Mouse (Mus musculus): ENCODE results near the gene Rsc1a1. TPM values are rescaled to one million over a fixed set of nuclear protein-coding genes. Genes with fewer than 3 reads are reported as not detected.

Rsc1a1 gene
- total RNA-seq, 1 experiment from 2014 or later: 15.7 TPM

DNA sequence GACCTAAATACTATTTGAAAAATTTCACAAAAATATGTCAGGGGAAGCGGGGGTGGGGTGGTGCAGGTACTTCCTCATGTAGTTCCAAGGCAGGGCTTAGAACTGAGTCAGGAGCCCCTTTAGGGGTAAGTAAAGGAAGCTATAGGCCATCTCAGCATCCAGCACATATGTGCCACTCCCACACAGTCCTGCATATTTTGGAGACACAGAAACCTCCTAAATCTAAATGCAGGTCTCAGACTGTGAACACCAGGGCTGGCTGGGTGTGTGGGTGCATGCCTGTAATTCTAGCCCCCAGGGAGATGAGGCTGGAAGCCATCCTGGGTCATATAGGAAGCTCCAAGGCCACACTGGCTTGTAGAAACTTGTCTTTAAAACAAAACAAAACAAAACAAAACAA lies 25.9 kb upstream of the Rsc1a1 start:
- ATAC-seq (replicated peaks in 1 of 2; ENCODE audit: insufficient read depth in 1 of 2, low FRiP score in 2 of 2, low TSS enrichment in 1 of 2, low read depth in 1 of 2, poor library complexity in 2 of 2, severe bottlenecking in 2 of 2): no peak

DNA sequence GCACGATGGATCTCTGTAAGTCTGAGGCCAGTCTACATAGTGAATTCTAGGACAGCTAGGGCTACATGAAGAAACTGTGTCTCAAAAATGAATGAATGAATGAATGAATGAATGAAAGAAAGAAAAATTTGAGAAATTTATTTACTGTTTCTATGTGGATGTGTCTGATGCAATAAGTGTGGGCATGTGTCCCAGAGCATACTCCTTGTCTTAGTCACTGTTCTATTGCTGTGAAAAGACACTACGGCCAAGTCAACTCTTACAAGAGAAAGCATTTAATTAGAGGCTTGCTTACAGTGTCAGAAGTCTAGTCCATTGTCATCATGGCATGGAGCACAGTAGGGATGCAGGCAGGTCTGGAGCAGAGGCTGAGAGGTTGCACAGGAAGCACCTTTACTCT lies 23.6 kb upstream of the Rsc1a1 start:
- ATAC-seq (replicated peaks in 1 of 2; ENCODE audit: insufficient read depth in 1 of 2, low FRiP score in 2 of 2, low TSS enrichment in 1 of 2, low read depth in 1 of 2, poor library complexity in 2 of 2, severe bottlenecking in 2 of 2): no peak

DNA sequence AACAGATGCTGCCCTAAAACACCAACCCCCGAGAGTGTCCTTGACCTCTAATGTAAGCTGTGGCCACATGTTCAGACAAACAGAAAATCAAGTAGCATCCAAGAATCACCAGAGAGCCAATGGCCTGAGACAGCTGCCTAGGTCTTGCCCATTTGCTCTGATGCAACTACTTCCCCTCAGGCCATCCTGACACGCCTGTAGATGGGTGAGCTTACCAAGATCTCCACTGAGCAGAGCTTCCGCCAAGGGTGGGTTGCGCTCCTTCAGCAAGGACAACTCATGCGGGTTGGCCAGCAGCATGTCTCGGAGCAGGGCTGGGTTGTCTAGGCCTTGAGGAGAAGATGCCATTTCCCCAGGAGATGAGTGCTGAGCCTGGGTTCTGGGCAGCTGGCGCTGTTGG lies 22.6 kb upstream of the Rsc1a1 start:
- no peak for ATAC-seq (replicated peaks in 1 of 2; ENCODE audit: insufficient read depth in 1 of 2, low FRiP score in 2 of 2, low TSS enrichment in 1 of 2, low read depth in 1 of 2, poor library complexity in 2 of 2, severe bottlenecking in 2 of 2)

DNA sequence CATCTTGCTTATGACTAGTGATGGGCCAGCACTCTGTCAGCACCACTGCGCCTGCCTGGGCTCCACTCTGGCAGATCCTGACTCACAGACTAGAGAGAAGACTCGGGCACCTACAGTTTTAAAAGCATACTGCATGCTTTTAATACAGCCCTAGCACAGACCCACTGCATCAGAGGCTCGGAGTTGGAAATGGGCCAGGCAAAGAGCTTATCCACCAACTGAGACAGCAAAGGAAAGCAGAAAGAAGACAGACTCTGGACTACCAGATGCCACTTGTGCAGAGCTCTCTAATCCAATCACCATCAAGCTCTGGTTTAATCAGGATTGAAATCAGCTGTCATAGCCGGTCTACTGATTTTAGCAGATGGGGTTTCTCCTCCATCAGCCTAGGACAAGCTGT lies 19.9 kb upstream of the Rsc1a1 start:
- no peak for ATAC-seq (replicated peaks in 1 of 2; ENCODE audit: insufficient read depth in 1 of 2, low FRiP score in 2 of 2, low TSS enrichment in 1 of 2, low read depth in 1 of 2, poor library complexity in 2 of 2, severe bottlenecking in 2 of 2)

DNA sequence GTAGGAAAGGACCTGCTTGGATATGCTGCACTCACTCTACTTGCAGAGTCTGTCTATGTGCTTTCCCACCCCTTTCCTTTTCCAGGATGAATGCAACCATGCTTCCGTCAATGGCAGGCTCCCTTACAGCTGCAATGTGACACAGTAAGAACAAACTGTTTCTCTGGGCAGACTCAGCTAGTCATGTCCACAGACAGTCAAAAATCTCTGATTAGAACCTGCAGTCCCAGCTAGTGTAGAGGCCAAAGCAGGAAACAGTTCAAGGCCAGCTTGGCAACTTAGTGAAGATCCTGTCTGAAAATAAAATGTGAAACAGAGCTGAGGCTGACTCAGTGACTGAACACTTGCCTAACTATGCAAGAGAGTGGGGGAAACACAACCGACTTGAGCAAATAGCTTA lies 19.2 kb upstream of the Rsc1a1 start:
- ATAC-seq (replicated peaks in 1 of 2; ENCODE audit: insufficient read depth in 1 of 2, low FRiP score in 2 of 2, low TSS enrichment in 1 of 2, low read depth in 1 of 2, poor library complexity in 2 of 2, severe bottlenecking in 2 of 2): no peak

DNA sequence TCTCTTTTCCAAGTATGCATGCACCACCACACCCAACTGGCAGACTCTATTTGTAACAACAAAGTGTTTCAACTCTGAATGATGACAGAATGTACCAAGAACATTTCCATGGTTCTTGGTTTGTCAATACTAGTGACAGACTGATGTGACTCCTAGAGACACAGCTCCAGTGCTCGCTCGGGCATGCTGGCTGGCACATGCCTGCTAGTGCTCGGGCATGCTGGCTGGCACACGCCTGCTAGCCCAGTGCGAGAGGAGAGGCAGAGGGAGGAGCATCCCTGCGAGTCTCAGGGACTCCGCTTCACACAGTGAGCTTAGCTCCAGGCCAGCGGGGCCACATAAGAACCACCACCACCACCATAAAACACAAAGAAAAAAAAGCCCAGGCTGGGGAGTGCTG lies 9.3 kb upstream of the Rsc1a1 start:
- ATAC-seq (replicated peaks in 1 of 2; ENCODE audit: insufficient read depth in 1 of 2, low FRiP score in 2 of 2, low TSS enrichment in 1 of 2, low read depth in 1 of 2, poor library complexity in 2 of 2, severe bottlenecking in 2 of 2): no peak

DNA sequence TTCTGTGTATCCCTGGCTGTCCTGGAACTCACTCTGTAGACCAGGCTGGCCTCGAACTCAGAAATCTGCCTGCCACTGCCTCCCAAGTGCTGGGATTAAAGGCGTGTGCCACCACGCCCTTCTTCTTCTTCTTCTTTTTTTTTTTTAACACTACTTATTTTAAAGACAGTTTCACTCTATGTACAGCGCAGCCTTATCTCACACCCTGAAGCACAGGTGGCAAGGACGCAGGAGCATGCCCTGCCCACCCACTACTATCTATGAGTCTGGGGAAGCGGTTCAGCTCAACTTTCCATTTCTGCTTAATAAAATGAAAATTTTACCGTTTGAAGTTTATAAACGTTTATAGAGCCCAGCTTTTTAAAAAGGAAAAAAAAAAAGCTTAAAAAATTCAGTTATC lies 3.1 kb upstream of the Rsc1a1 start:
- ATAC-seq (replicated peaks in 1 of 2; ENCODE audit: insufficient read depth in 1 of 2, low FRiP score in 2 of 2, low TSS enrichment in 1 of 2, low read depth in 1 of 2, poor library complexity in 2 of 2, severe bottlenecking in 2 of 2): no peak

DNA sequence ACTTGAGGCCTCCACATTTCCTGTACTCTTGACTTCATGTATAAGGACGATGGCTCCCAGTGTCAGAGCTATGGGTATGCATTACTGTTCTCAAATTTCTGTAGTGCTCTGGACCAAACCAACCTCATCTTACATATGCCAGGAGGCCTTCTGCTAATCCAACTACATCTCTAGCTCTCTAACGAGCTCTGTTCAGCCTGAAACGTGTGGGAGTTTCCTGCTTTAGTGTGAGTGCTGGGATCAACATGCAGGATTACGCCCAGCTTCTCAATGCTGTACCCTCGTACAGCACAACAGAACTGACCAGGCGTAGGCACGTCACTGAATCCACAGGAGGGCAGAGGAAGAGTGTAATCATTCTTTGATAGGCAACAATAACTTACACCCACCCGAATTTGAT lies 1.1 kb upstream of the Rsc1a1 start:
- ATAC-seq (replicated peaks in 1 of 2; ENCODE audit: insufficient read depth in 1 of 2, low FRiP score in 2 of 2, low TSS enrichment in 1 of 2, low read depth in 1 of 2, poor library complexity in 2 of 2, severe bottlenecking in 2 of 2): no peak

DNA sequence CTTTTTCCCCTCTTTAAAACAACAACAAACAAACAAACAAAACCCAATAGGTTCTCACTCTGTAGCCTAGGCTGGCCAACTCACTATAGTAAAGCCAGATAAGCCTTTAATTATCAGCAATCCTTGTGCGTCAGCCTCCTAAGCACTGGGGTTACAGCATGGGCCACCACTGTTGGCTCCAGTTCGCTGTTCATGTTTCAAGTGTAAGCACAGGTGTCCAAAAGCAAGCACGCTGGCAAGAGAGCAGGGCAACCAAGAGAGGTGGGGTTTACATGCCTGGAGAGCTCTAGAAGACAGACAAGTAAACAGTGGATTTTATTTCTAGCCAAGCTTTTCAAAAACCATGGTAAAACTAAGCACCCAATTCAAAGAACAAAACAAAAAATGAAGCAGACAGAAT lies 694 bp upstream of the Rsc1a1 start:
- no peak for ATAC-seq (replicated peaks in 1 of 2; ENCODE audit: insufficient read depth in 1 of 2, low FRiP score in 2 of 2, low TSS enrichment in 1 of 2, low read depth in 1 of 2, poor library complexity in 2 of 2, severe bottlenecking in 2 of 2)

DNA sequence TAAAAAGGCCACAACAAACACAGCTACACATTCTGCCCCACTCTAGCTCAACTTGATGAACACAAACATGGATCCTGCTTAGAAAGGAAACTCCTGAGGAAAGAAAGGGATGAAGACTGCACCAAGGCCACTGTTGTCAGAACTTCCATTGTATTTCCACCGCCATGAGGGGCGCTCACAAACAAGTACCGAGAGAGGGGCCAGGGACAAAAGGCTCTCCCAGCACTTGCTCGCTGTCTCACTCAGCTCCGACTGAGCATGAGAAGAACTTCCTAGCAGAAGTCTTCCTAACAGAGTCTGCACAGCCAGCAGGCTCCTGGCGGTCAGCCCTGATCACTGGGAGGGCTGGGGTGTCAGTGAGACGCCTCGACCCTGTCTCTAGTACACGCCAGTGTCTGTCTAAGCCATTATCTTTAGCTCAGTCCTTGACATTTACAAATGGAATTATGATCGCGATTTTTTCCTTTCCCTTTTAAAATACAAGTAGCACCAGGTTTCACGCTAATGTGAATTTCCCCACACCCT lies 2.6 kb downstream of the Rsc1a1 start:
- no peak for ATAC-seq (replicated peaks in 1 of 2; ENCODE audit: insufficient read depth in 1 of 2, low FRiP score in 2 of 2, low TSS enrichment in 1 of 2, low read depth in 1 of 2, poor library complexity in 2 of 2, severe bottlenecking in 2 of 2)

DNA sequence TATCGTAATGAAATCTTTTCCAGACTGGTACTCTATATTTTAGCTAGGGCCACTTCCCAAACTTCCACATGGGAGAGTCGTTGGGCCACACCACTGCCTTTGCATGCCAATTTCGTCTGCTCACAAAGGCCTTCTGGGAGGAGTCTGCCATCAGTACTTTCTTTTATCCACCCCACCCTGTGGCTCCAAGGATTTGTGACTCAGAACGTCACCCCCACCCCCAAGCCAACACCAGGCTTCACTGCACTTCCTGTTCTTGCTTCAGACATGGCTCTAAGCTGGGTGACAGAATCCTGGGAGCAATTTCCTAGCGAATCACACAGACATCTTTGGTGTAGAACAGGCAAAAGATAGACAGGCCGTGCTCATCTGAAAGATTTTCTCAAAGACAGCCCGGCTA lies 3.6 kb downstream of the Rsc1a1 start:
- ATAC-seq (replicated peaks in 1 of 2; ENCODE audit: insufficient read depth in 1 of 2, low FRiP score in 2 of 2, low TSS enrichment in 1 of 2, low read depth in 1 of 2, poor library complexity in 2 of 2, severe bottlenecking in 2 of 2): no peak

DNA sequence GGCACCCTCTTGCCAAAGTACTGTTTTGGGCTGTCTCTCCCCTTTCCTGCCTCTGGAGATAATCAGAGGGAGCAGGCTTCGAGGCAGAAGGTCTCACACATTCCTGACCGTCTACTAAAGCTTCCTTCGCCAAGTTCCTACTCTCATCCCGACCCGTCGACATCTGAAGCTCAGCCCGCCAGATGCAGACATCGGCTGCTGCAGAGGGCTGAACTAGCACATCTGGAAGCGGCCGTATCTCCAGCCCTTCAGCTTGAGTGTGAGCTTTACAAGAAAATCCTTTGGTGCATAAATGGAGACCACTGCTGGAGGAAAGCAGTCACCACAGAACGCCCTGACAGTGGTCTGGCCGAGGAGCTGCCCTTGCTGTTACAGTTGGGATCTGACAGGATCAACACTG lies 4.5 kb downstream of the Rsc1a1 start:
- ATAC-seq (replicated peaks in 1 of 2; ENCODE audit: insufficient read depth in 1 of 2, low FRiP score in 2 of 2, low TSS enrichment in 1 of 2, low read depth in 1 of 2, poor library complexity in 2 of 2, severe bottlenecking in 2 of 2): no peak

DNA sequence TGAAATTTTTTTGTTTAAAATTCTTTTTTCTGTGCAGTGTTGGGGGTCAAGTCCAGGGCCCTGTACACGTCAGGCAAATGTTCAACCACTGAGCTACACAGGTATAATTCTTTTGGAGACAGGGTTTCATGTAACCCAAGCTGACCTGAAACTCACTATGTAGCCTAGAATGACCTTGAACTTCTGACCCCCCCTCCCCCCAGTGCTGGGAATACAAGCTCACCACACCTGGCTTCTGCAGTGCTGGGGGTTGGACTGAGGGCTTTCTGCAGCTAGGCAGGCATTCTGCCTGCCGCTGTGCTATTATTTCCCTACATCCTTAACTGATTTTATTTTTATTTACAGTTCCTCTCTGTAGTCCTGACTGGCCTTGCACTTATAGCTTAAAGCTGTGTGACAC lies 6.4 kb downstream of the Rsc1a1 start:
- no peak for ATAC-seq (replicated peaks in 1 of 2; ENCODE audit: insufficient read depth in 1 of 2, low FRiP score in 2 of 2, low TSS enrichment in 1 of 2, low read depth in 1 of 2, poor library complexity in 2 of 2, severe bottlenecking in 2 of 2)

DNA sequence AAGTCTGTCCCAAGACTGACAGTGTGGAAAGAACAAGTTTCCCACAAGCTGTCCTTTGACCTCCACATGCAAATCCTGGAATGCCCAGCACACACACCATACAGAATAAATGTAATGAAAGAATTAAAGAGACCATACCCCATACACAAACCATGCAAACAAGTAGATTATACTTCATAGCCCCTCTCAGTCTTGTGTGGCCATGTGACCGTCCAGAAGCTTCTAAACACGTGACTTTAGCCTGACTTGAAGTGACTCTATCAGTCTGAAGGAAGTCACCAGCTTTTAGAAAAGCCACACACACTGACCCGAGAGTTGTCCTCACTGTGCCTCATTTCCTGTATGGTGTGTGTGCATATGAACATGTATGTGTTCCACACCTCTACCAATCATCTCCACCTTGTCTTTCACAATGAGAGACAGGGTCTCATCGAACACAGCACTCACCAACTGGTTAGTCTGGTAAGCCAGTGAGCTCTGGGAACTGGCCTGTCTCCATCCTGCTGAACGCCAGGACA lies 8.9 kb downstream of the Rsc1a1 start:
- no peak for ATAC-seq (replicated peaks in 1 of 2; ENCODE audit: insufficient read depth in 1 of 2, low FRiP score in 2 of 2, low TSS enrichment in 1 of 2, low read depth in 1 of 2, poor library complexity in 2 of 2, severe bottlenecking in 2 of 2)

DNA sequence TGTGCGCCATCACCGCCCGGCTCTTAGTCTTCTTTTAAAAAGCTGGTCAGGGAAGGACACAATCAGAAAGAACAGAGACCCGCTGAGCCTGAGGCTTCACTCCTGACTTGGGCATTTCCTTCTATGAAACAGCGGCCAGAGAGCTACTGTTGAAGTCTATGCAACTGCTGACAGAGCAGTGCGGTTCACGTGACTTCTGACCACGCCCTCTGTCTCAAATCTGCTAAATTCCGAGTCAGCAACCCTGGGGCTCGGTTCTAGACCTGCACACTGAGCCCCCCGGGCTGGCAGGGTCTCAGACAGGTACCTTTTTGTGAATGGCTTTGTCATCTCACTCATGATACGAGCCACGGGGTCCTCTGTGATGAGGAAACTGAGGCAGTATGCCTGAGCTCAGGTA lies 13.1 kb downstream of the Rsc1a1 start:
- no peak for ATAC-seq (replicated peaks in 1 of 2; ENCODE audit: insufficient read depth in 1 of 2, low FRiP score in 2 of 2, low TSS enrichment in 1 of 2, low read depth in 1 of 2, poor library complexity in 2 of 2, severe bottlenecking in 2 of 2)

DNA sequence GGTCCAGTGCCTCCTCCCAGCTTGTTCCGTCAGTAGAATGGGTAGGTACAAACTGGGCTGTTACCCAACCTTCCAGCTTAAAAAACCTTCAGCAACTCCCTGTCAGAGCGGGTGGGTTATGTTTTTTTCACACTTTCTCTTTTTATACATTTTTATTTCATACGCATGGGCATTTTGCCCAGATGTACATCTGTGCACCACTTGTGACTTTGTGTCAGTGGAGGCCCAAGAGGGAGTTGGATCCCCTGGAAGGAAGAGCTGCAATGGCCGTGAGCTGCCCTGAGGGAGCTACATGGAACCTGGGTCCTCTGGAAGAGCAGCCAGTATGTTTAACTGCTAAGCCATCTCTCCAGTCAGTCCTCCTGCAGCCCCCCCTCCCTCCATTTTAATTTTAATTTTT lies 14.0 kb downstream of the Rsc1a1 start:
- ATAC-seq (replicated peaks in 1 of 2; ENCODE audit: insufficient read depth in 1 of 2, low FRiP score in 2 of 2, low TSS enrichment in 1 of 2, low read depth in 1 of 2, poor library complexity in 2 of 2, severe bottlenecking in 2 of 2): no peak

DNA sequence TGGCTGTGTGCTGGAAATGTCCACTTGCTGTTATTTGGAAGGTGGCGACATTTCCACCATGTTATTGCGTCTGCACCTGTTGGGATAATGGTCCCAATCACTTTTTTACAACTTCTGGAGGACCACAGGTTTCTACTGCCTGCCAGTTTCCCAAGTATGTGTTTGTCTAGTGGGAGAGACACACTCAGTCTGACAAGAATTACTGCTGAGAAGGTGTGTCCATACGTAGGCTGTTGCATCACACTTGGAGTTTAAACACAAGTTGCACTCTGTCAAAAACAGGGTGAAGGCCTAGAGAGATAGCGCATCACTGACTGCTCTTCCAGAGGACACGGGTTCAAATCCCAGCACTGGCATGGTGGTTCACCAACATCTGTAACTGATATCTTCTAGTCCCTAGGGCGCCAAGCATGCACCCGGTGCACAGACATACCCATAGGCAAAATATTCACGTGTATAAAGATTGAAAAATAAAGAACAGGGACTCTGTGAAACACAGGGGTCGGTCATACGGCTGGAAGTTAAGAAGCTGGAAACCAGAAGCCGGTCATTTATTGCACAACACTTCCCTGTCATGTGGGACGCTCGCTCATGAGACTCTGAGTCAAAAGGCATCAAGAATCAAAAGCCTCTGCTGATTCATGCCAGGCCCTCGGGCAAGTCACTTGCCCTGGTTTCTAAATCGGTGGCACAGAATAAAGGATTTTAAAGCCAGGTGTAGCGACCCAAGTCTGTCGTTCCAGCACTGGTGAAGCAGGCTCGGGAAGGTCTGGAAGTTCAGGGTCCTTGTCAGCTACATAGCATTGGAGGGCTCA lies 15.3 kb downstream of the Rsc1a1 start:
- ATAC-seq (replicated peaks in 1 of 2; ENCODE audit: insufficient read depth in 1 of 2, low FRiP score in 2 of 2, low TSS enrichment in 1 of 2, low read depth in 1 of 2, poor library complexity in 2 of 2, severe bottlenecking in 2 of 2): peak; percentile 45 to 47; a peak in 2 of 4 replicates

DNA sequence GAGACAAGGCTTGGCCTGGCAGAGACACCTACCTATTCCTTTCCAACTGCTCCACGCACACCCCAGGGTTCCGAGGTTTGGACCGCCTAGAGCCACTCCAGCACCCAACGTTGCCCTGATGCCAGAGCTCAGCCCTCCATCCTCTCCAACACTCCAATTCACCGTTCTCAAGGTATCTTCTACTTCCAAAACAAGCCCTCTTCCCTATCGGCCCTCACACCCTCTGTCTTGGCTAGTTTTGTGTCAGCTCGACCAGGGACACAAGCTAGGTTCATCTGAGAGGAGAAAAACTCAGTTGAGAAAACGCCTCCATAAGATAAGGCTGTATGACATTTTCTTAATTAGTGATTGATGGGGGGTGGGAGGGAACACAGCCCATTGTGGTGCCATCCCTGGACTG lies 20.6 kb downstream of the Rsc1a1 start, which contains the start of gene Plekhm2:
Gene Plekhm2 (minus strand): TSS at position 101 of the 400 bp plus-strand sequence.
- ATAC-seq (replicated peaks in 1 of 2; ENCODE audit: insufficient read depth in 1 of 2, low FRiP score in 2 of 2, low TSS enrichment in 1 of 2, low read depth in 1 of 2, poor library complexity in 2 of 2, severe bottlenecking in 2 of 2): peak in 1 of 2 experiments; percentile 12; a peak in 1 of 4 replicates
